Mouse (Mus musculus) heart, embryonic 11.5 days (tissue): Measurements from ENCODE around the gene Lrp8. TPM values are rescaled to one million over a fixed set of nuclear protein-coding genes. Genes with fewer than 3 reads are reported as not detected.

Source experiments
- ATAC-seq: fragments of 200-750 bp; cut with Nextera tagmentation; replicated peaks from 2 replicates; pipeline ENCODE4 v1.8.0; 2017; ENCODE audit warnings: moderate library complexity; ENCODE audit not compliant: insufficient number of reproducible peaks, low FRiP score, low TSS enrichment
- H3K27ac ChIP-seq: fragments of 300-500 bp; sonication (generic); 2 replicates; pipeline ENCODE4 v1.5.1; 2014; ENCODE audit warnings: mild to moderate bottlenecking, low read depth, low read length
- H3K27me3 ChIP-seq: fragments of 300-500 bp; sonication (generic); 2 replicates; pipeline ENCODE4 v1.6.1; 2014; ENCODE audit warnings: mild to moderate bottlenecking, low read length, mixed read lengths; ENCODE audit not compliant: control insufficient read depth, insufficient read depth
- H3K36me3 ChIP-seq: fragments of 300-500 bp; sonication (generic); 2 replicates; pipeline ENCODE4 v1.6.1; 2014; ENCODE audit warnings: mild to moderate bottlenecking, low read length, moderate library complexity, mixed read lengths; ENCODE audit not compliant: control insufficient read depth, insufficient read depth
- H3K4me1 ChIP-seq: fragments of 300-500 bp; sonication (generic); 2 replicates; pipeline ENCODE4 v1.6.1; 2014; ENCODE audit warnings: low read length; ENCODE audit not compliant: control insufficient read depth, insufficient read depth
- H3K4me2 ChIP-seq: fragments of 300-500 bp; sonication (generic); 2 replicates; pipeline ENCODE4 v1.6.1; 2014; ENCODE audit warnings: mild to moderate bottlenecking, moderate library complexity
- H3K4me3 ChIP-seq: fragments of 300-500 bp; sonication (generic); 2 replicates; pipeline ENCODE4 v1.5.1; 2014; ENCODE audit warnings: low read depth, low read length
- H3K9ac ChIP-seq: fragments of 300-500 bp; sonication (generic); 2 replicates; pipeline ENCODE4 v1.6.1; 2014; ENCODE audit warnings: mild to moderate bottlenecking, low read depth, low read length, moderate library complexity
- H3K9me3 ChIP-seq: fragments of 300-500 bp; sonication (generic); replicated peaks from 2 replicates; pipeline ENCODE4 v1.6.1; 2016; ENCODE audit warnings: low read length; ENCODE audit not compliant: control insufficient read depth
- WGBS: fragments of 180-500 bp; shearing (Covaris S2); extraction: QIAGEN DNeasy Blood & Tissue Kit; methylation state at CpG from one replicate; pipeline ENCODE4 v1.1.7; 2014; ENCODE audit not compliant: insufficient replicate concordance; 5-methylcytosine and 5-hydroxymethylcytosine counted together
- polyA plus RNA-seq: library from polyadenylated mRNA; unstranded; fragments of >200 nt; fragmentation: Nextera tagmentation; extraction: Ambion mirVana; gene quantifications from 2 replicates; pipeline ENCODE4 v1.2.1, GENCODE M21; 2014

Lrp8 gene
- polyA plus RNA-seq, 1 experiment from 2014 or later = 1.8 TPM

DNA sequence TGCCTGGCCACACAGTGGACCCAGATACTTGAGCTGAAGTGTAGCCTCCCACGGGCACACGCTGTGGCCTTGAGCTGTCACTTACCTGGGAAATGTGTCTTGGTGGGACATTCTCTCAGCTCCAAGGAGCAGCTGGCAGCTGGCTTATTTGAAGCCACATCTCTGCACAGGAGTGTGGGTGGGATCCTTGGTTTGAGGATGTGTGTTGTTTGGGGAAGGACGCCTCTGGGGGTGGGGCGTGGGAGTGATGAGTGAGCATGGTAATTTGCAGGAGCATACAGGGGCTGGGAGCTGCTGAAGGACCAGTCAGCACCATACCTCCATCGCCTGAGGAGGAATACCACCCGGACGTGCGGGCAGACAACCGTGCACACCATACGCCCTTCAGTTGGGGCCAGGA lies 28.1 kb downstream of the Lrp8 start:
- H3K27ac ChIP-seq = no peak overlapping the region
- no peaks in the 10 kb centered on the region for H3K9me3 ChIP-seq
- 0 out of 2 replicates have a peak, but pooled peaks cover 6% of the 10 kb centered on the region for H3K4me1 ChIP-seq
- ATAC-seq = no peak
- H3K9ac ChIP-seq = no peak overlapping the region
- H3K27me3 ChIP-seq = peaks cover 14% of the 10 kb centered on the region
- no peak overlapping the region for H3K4me2 ChIP-seq
- 58% methylated on average over 10 of the region's 10 CpGs for WGBS
- no peaks in the 10 kb centered on the region for H3K36me3 ChIP-seq
- H3K4me3 ChIP-seq = no peak overlapping the region

DNA sequence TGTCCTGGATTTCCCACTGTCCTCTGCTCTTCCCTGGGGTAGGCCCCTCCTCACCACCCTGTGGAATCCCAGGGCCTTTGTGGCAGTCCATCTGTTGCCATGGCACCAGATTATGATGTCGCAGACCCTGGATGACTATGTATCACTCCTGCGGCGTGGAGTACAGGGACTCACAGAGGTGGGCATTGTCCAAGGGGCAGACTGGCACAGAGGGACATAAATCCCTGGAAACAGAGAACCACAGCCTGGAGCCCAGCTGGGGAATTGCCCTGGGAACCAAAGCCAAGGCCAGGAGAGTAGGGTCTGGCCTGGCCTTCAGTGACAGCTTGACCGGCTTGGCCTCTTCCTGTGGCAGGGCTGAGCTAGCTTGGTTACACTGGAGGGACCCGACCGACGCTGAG lies 28.8 kb downstream of the Lrp8 start:
- H3K9ac ChIP-seq = no peak overlapping the region
- 0 out of 2 replicates have a peak, but pooled peaks cover 6% of the 10 kb centered on the region for H3K4me1 ChIP-seq
- 82% methylated on average over 7 of the region's 7 CpGs for WGBS
- H3K27me3 ChIP-seq = peaks cover 16% of the 10 kb centered on the region
- H3K27ac ChIP-seq = no peak overlapping the region
- no peak for ATAC-seq
- H3K36me3 ChIP-seq = no peaks in the 10 kb centered on the region
- H3K9me3 ChIP-seq = no peaks in the 10 kb centered on the region
- no peak overlapping the region for H3K4me3 ChIP-seq
- no peak overlapping the region for H3K4me2 ChIP-seq

DNA sequence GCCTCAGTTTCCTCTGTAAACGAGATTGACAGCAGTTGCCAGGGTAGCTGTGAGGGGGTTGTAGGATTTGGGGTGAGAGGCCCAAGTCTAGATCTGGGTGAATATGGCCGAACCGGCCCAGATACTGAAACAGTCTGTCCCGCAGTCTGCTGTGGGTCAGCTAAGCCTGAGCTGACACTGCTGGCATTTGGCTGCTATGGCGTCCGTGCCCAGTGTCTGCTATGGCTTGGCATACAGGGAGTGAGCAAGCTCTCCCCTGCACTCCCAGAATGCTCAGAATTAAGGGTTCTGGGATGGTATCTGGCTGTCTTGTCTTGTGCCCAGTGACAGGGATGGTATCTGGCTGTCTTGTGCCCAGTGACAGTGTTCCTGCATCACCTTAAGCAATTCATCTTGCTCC lies 29.6 kb downstream of the Lrp8 start:
- no peak overlapping the region for H3K9ac ChIP-seq
- no peak overlapping the region for H3K27ac ChIP-seq
- H3K9me3 ChIP-seq = no peaks in the 10 kb centered on the region
- H3K4me2 ChIP-seq = no peak overlapping the region
- 82% methylated on average over 6 of the region's 6 CpGs for WGBS
- no peaks in the 10 kb centered on the region for H3K36me3 ChIP-seq
- no peak for ATAC-seq
- 0 out of 2 replicates have a peak, but pooled peaks cover 6% of the 10 kb centered on the region for H3K4me1 ChIP-seq
- H3K27me3 ChIP-seq = peaks cover 19% of the 10 kb centered on the region
- no peak overlapping the region for H3K4me3 ChIP-seq

DNA sequence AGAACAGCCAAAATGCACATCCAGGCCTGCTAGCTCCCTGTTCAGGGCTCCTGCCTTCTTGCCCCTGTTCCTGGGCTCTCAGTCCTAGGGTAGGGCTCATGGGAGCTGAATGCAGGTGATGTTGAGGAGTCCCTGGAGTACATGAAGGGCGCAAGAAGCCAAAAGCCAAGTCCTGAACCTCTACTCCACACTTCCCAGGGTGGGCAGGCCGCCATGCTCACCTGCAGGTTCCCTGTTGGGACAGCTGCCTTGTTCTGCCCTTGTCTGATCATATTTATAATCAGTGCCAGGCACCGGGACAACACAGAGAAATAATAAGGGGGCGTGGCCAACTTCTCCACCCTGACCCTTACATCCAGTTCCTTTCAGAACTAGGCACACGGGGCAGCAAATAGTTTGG lies 31.5 kb downstream of the Lrp8 start:
- H3K27me3 ChIP-seq = peaks cover 16% of the 10 kb centered on the region
- H3K9me3 ChIP-seq = no peaks in the 10 kb centered on the region
- ATAC-seq = no peak
- H3K36me3 ChIP-seq = no peaks in the 10 kb centered on the region
- no peak overlapping the region for H3K4me2 ChIP-seq
- H3K9ac ChIP-seq = no peak overlapping the region
- 78% methylated on average over 5 of the region's 5 CpGs for WGBS
- 0 out of 2 replicates have a peak, but pooled peaks cover 6% of the 10 kb centered on the region for H3K4me1 ChIP-seq
- H3K4me3 ChIP-seq = no peak overlapping the region
- no peak overlapping the region for H3K27ac ChIP-seq

DNA sequence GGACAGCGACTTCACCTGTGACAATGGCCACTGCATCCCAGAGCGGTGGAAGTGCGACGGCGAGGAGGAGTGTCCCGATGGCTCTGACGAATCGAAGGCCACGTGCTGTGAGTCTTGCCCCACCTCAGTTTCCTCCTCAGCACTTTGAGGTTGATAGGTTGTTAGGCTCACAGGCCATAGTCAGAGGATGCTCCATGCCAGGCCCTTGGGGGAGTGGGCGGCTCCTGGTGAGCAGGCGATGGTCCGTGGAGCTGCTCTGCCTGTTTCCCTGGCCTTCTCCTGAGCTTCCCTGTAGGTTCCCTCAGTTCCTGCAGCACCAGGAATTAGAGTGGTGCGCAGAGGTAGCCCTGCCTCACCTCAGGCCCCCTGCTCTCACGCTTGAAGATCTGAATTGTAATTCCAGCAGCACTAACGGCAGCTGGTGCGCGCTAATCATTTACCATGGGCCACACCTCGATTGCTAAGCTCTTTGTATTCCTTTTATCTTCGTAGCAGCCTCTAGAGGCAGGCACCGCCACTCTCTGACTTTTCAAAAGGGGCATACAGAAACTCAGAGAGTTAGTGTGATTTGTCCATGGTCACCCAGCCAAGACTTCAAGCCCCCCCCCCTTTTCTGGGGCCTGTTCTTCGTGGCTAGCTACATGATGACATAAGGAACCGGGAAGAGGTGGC lies 32.7 kb downstream of the Lrp8 start:
- H3K4me2 ChIP-seq = no peak overlapping the region
- ATAC-seq = no peak
- peaks cover 13% of the 10 kb centered on the region for H3K27me3 ChIP-seq
- no peak overlapping the region for H3K9ac ChIP-seq
- no peak overlapping the region for H3K4me3 ChIP-seq
- no peaks in the 10 kb centered on the region for H3K9me3 ChIP-seq
- WGBS = 55% methylated on average over 22 of the region's 22 CpGs
- H3K4me1 ChIP-seq = 0 out of 2 replicates have a peak, but pooled peaks cover 4% of the 10 kb centered on the region
- no peaks in the 10 kb centered on the region for H3K36me3 ChIP-seq
- no peak overlapping the region for H3K27ac ChIP-seq

DNA sequence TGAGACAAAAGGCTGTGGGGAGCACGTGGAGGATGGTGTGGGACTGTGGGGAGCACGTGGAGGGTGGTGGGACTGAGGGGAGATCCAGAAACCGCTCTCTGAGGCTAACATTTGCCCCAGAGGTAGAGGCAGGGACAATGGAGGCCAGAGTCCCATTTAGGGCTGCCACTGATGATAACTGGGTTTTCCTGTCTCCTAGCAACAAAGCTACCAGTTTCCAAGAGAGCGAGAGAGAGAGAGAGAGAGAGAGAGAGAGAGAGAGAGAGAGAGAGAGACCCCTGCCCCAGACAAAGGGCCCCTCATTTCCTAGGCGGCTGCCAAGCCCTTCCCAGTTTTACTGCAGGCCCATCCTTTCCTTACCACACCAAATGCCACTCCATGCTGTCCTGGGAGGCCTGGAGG lies 33.4 kb downstream of the Lrp8 start:
- no peaks in the 10 kb centered on the region for H3K4me1 ChIP-seq
- H3K27me3 ChIP-seq = peaks cover 13% of the 10 kb centered on the region
- no peak overlapping the region for H3K9ac ChIP-seq
- H3K27ac ChIP-seq = no peak overlapping the region
- H3K4me3 ChIP-seq = no peak overlapping the region
- no peaks in the 10 kb centered on the region for H3K36me3 ChIP-seq
- no peak for ATAC-seq
- H3K4me2 ChIP-seq = no peak overlapping the region
- WGBS = 53% methylated on average over 5 of the region's 5 CpGs
- H3K9me3 ChIP-seq = no peaks in the 10 kb centered on the region

DNA sequence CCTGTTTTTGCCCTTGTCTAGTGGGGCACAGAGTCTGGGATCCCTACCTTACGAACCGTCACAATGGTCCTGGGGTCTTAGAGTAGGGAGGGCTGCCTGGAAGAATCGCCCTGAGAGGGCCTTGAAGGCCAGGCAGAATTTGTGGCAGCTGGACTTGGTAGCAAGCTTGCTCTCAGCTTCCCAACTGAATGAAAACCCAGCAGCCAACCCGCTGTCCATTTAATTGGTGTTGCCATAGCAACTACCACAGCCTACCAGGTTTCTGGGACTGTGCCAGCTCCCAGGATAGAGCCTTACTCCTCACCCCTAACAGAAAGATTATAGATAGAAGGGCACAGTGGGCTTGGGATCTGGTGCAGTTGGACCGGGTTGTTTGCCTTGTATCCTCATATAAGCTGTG lies 34.7 kb downstream of the Lrp8 start:
- Histone ChIP-seq H3K27ac (no peak overlapping the region), H3K4me3 (no peak overlapping the region), H3K4me2 (no peak overlapping the region), H3K27me3 (peaks cover 13% of the 10 kb centered on the region), H3K4me1 (no peaks in the 10 kb centered on the region), H3K9ac (no peak overlapping the region), H3K36me3 (no peaks in the 10 kb centered on the region), H3K9me3 (no peaks in the 10 kb centered on the region)
- 83% methylated on average over 5 of the region's 5 CpGs for WGBS
- ATAC-seq = no peak

DNA sequence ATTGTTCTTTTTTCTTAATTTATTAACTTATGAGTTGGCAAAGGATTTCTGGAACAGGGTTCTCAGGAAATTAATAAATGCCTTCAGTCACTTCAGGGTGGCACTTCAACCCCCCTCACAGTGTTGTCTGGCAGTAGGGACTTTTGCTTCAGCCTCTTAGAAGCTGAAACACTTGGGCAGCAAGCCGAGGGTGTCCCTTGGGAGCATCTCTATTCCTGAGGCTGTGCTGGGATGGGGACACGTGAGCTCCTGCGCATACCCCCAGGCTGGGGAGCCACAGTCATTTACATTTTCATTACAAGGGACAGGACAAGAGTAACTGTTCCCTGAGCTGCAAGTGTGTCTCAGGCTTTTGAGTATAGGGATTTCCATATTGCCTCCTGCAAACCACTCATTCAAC lies 35.8 kb downstream of the Lrp8 start:
- ATAC-seq = no peak
- H3K9me3 ChIP-seq = no peaks in the 10 kb centered on the region
- WGBS = 87% methylated on average over 3 of the region's 3 CpGs
- no peaks in the 10 kb centered on the region for H3K36me3 ChIP-seq
- H3K4me1 ChIP-seq = no peaks in the 10 kb centered on the region
- H3K27ac ChIP-seq = no peak overlapping the region
- H3K4me2 ChIP-seq = no peak overlapping the region
- H3K27me3 ChIP-seq = peaks cover 15% of the 10 kb centered on the region
- no peak overlapping the region for H3K9ac ChIP-seq
- no peak overlapping the region for H3K4me3 ChIP-seq

DNA sequence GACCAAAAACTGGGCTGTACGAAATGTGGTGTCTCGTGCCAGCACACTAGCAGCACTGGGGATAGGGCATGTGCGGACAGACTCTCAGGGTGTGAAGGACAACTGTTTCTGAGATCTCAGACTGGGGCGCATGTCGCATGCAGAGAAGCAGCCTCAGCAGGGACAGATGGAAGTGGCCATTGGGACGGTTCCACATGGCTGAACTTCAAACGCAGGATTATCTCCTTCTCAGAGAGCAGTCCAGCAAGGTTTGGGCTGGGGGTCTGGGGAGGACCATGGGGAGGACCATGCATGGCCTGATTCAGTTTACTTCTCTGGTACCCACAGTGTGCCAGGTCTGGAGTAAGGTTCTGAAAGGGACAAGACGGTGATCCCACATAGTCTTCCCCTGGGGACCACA lies 41.6 kb downstream of the Lrp8 start:
- no peak for ATAC-seq

More for the DNA sequence above, 41.6 kb downstream of the Lrp8 start:
- Histone ChIP-seq H3K4me2 (no peak overlapping the region), H3K36me3 (no peaks in the 10 kb centered on the region), H3K27ac (no peak overlapping the region), H3K4me3 (no peak overlapping the region), H3K9ac (no peak overlapping the region), H3K9me3 (no peaks in the 10 kb centered on the region), H3K4me1 (peaks cover 5% of the 10 kb centered on the region; the same call in 1 of the 2 replicates), H3K27me3 (peaks cover 35% of the 10 kb centered on the region)
- 87% methylated on average over 8 of the region's 8 CpGs for WGBS
